Mouse (Mus musculus): ENCODE data around the gene Cyb5d1.

DNA sequence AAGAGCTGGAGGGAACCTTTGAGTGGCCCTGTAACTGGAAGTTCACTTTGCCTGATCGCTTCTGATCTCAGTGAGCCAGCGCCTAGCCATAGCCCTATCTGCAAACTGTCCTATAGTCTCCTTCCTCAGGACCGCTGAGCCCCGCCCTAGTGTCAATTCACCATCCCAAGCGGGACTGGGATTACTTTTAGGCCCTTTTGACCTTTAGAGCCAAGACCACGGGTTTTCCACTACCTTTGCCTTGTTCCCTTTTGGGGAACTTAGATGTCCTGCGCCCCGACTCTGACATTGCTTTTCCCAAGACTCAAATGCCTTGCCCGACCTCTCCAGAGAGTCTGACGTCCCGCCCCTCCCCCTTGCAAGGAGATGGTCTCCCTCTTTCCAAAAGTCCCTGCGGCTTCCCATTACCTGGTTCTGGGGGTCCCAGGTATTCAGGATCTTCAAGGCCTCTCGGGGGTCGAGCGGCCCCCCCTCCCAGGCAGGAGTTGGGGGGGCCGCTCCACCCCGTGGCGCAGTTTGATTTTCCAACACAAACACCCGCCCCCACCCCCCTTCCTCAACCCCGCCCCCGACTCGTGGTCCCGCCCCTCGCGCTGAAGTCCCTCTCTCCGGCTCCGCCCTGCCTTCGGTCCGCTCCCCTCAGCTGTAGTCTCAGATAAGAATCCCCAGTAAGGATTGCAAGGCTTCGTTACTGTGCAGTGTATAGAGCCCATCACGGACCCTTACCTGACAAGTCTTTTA lies 24.6 kb upstream of the Cyb5d1 start:
- TF ChIP-seq POLR2A (IDR thresholded peaks at IDR 0.05; ENCODE audit: insufficient read depth, low read depth, low read length) (no peak), CTCF (IDR thresholded peaks at IDR 0.05) (no peak)

All from heart, adult 2 months (tissue).